Mouse (Mus musculus) MEL (cell line): ENCODE measurements around the gene Ntrk3.

Experiments used
- EP300 ChIP-seq, 2 experiments: IDR thresholded peaks; 2 replicates each; pipeline ENCODE4 v1.6.1; 2011; ENCODE audit warnings: improper control_type of control experiment in 2 of 2, low read length in 2 of 2, low read depth in 1 of 2, mild to moderate bottlenecking in 1 of 2
- GATA1 ChIP-seq: IDR thresholded peaks from 2 replicates; pipeline ENCODE4 v1.6.1; 2011; ENCODE audit warnings: low read depth, low read length, improper control_type of control experiment
- SMC3 ChIP-seq: IDR thresholded peaks from 2 replicates; pipeline ENCODE4 v1.6.1; 2011; ENCODE audit warnings: low read depth, low read length, improper control_type of control experiment

GRCm38 (mm10) chr7:78144849-78145248, 593.0 kb downstream of the Ntrk3 start:
- TF ChIP-seq EP300 (IDR thresholded peaks at IDR 0.05; ENCODE audit: low read depth in 1 of 2, low read length in 2 of 2): no peak
- no peak for TF ChIP-seq GATA1
- TF ChIP-seq SMC3: no peak
